Mouse (Mus musculus): ENCODE data around the gene Coa5. TPM values are rescaled to one million over a fixed set of nuclear protein-coding genes. Genes with fewer than 3 reads are reported as not detected.

Gene Coa5
- polyA plus RNA-seq, 1 experiment from 2014 or later: 58.5 TPM

Other genes starting within 250 kb of the Coa5 start
- gene Cnga3, start 215.7 kb downstream of the Coa5 start, polyA plus RNA-seq (2014; fragmentation: Nextera tagmentation; extraction: Ambion mirVana): not detected in 2 replicates
- 17.8 and 18.6 TPM in 2 replicates for gene Inpp4a, start 130.2 kb downstream of the Coa5 start, polyA plus RNA-seq (2014; fragmentation: Nextera tagmentation; extraction: Ambion mirVana)
- 143 and 147 TPM in 2 replicates for gene Unc50, start within 50 bp of the Coa5 start, polyA plus RNA-seq (2014; fragmentation: Nextera tagmentation; extraction: Ambion mirVana)
- gene Mgat4a, start 110.9 kb upstream of the Coa5 start, polyA plus RNA-seq (2014; fragmentation: Nextera tagmentation; extraction: Ambion mirVana): 7.1 and 9.5 TPM in 2 replicates

All from kidney, embryonic 14.5 days (tissue).